In genomic region chr8:117673430-117673830, GRCm38 (mm10) we compare ENCODE assay signal across 8 mouse cellular contexts. TPM values are rescaled to one million over a fixed set of nuclear protein-coding genes. Genes with fewer than 3 reads are reported as not detected.
DNase-seq lines count a peak whose midpoint lies in the region; ATAC-seq lines count a peak whose summit lies in the region.

Sdr42e1 (minus strand) TSS chr8:117673689.

- ATAC-seq in limb, embryonic 11.5 days (ENCODE audit: insufficient number of reproducible peaks, low FRiP score, low TSS enrichment, low read depth), result no peak
- ATAC-seq in midbrain, embryonic 12.5 days (ENCODE audit: low FRiP score, low read depth), result no peak

- H3K4me1 ChIP-seq in limb, embryonic 11.5 days (ENCODE audit: control insufficient read depth, insufficient read depth, low read length), result peaks cover 16% of the 10 kb centered on the region; the same call in 1 of the 2 replicates
- 0 out of 2 replicates have a peak, but pooled peaks cover 2% of the 10 kb centered on the region for H3K4me1 ChIP-seq in midbrain, embryonic 12.5 days

- DNase-seq in T-cell, adult 2 months (ENCODE audit: low spot score), result peak; percentile 68
- peak; percentile 32 for DNase-seq in embryo, embryonic 10 days (ENCODE audit: low spot score)
- peak; percentile 49 to 63 for DNase-seq in heart, adult 18-20 months
- peak; percentile 50 for DNase-seq in kidney, adult 18-20 months
- DNase-seq in limb, embryonic 11.5 days (ENCODE audit: low spot score), result peak; percentile 66
- DNase-seq in right cerebral cortex, postnatal 36 days (ENCODE audit: low spot score in 2 of 2), result peak; percentile 9 to 20
- DNase-seq in yolk sac, embryonic 10.5 days (ENCODE audit: low spot score), result peak; percentile 63

- H3K4me3 ChIP-seq in limb, embryonic 11.5 days (ENCODE audit: low read depth, low read length), result peak within 1 kb of the TSS; percentile 22
- H3K4me3 ChIP-seq in midbrain, embryonic 12.5 days, result peak within 1 kb of the TSS; percentile 41

- H3K9ac ChIP-seq in limb, embryonic 11.5 days (ENCODE audit: low read length), result peak within 1 kb of the TSS; percentile 2; the same call in 1 of the 2 replicates
- 0 out of 2 replicates have a peak within 1 kb of the TSS, but pooled peaks have one; percentile 8 for H3K9ac ChIP-seq in midbrain, embryonic 12.5 days (replicated peaks)

- no peaks in the 10 kb centered on the region; the same call in 1 of the 2 replicates for H3K27me3 ChIP-seq in limb, embryonic 11.5 days (ENCODE audit: control insufficient read depth, insufficient read depth, low read length)
- no peaks in the 10 kb centered on the region for H3K27me3 ChIP-seq in midbrain, embryonic 12.5 days

- no peaks in the 10 kb centered on the region for H3K9me3 ChIP-seq in limb, embryonic 11.5 days (ENCODE audit: control insufficient read depth, low read length)
- H3K9me3 ChIP-seq in midbrain, embryonic 12.5 days, result no peaks in the 10 kb centered on the region

- no peaks in the 10 kb centered on the region for H3K36me3 ChIP-seq in limb, embryonic 11.5 days (ENCODE audit: control insufficient read depth, insufficient read depth, low read length)
- H3K36me3 ChIP-seq in midbrain, embryonic 12.5 days, result no peaks in the 10 kb centered on the region

- peak within 1 kb of the TSS; percentile 36 for H3K4me2 ChIP-seq in limb, embryonic 11.5 days (ENCODE audit: low read depth, severe bottlenecking)
- peak within 1 kb of the TSS; percentile 51 for H3K4me2 ChIP-seq in midbrain, embryonic 12.5 days (replicated peaks)

- H3K27ac ChIP-seq in limb, embryonic 11.5 days (replicated peaks; ENCODE audit: low read depth, low read length), result no peak within 1 kb of the TSS
- H3K27ac ChIP-seq in midbrain, embryonic 12.5 days (replicated peaks), result no peak within 1 kb of the TSS

- 7% methylated on average over 17 of the region's 17 CpGs for WGBS in limb, embryonic 11.5 days
- 18% methylated on average over 17 of the region's 17 CpGs for WGBS in midbrain, embryonic 12.5 days

RNA-seq across cellular contexts. Expression of gene Sdr42e1, which starts in this region (rescaled TPM):
- 1 to 10 TPM; 2.9 to 3.9 TPM for total RNA-seq in heart, adult 18-20 months (2021)
- 0.72 and 0.78 TPM in 2 replicates for polyA plus RNA-seq in limb, embryonic 11.5 days (2014; fragmentation: Nextera tagmentation; extraction: Ambion mirVana)
- polyA plus RNA-seq in midbrain, embryonic 12.5 days (2016; fragmentation: Nextera tagmentation; extraction: Ambion mirVana), result 0.67 and 0.96 TPM in 2 replicates

Comparison
In these comparisons a context has a peak if more than half of its experiments do, and no peak if none do; other contexts are left out.
1. Peak in DNase-seq, H3K4me3 ChIP-seq, H3K9ac ChIP-seq and H3K4me2 ChIP-seq in limb, embryonic 11.5 days; RNA of the gene not detected or under 1 TPM.
2. DNase-seq: peak in every context shown above with its lines; median percentile 68 in T-cell, adult 2 months; 66 in limb, embryonic 11.5 days; 63 in yolk sac, embryonic 10.5 days; 56 in heart, adult 18-20 months; 50 in kidney, adult 18-20 months; 32 in embryo, embryonic 10 days; 14 in right cerebral cortex, postnatal 36 days.